8 mouse cellular contexts compared by ENCODE assay signal in the genomic region with DNA sequence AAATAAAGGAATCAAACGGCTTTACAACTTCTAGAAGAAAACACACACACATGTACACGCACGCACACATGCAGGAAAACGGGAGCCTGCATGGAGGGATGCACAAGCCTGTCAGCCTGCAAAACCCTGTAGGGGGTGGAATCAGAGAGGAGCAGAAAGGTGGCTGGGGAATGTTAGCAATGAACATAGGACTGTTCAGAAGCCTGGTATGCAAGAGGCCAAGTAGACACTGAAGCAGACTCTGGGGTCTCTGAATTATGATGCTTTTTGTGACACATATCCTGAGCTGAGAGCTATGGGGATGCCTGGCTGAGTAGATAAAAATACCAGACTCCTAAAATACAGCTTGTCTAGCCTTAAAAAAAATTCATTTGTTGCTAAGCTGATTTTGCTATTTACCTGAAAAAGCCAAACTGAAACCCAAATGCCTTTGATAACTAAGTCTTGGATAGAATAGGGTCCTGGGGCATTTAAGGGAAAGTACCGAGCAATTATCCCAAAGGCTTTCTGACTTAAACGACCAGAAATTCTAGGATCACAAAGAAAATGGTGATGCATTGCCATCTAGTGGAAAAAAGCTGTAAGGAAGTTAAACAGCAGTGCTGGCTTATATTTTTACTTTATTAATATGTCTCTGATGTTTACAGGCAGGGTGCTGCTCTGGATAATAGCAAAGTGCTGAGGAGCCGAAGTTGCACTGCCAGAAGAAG. TPM values are rescaled to one million over a fixed set of nuclear protein-coding genes. Genes with fewer than 3 reads are reported as not detected.
DNase-seq lines count a peak whose midpoint lies in the region; TF ChIP-seq lines count a peak whose summit lies in the region.
"Had no signal": no experiment of that assay in that cellular context is flagged by ENCODE, and none has a peak within 500 bp of the region (broad histone marks: within the 10 kb centered on the region; RNA-seq: fewer than 3 reads in every experiment).

No protein-coding gene starts in this region.

- H3K4me3 ChIP-seq in lung, adult 2 months (replicated peaks; ENCODE audit: extremely low read depth, low read depth, low read length): no peak overlapping the region
- H3K4me3 ChIP-seq: erythroblast, embryonic 14.5 days had no signal

- peaks cover 3% of the 10 kb centered on the region; the same call in 1 of the 2 replicates for H3K4me1 ChIP-seq in lung, adult 2 months (ENCODE audit: control insufficient read depth, insufficient read depth, low read length)

- TF ChIP-seq CTCF in lung, adult 2 months (IDR thresholded peaks at IDR 0.05; ENCODE audit: insufficient read depth, low read length): 0 out of 2 replicates have a peak, but pooled peaks have one; percentile 3

- intact Hi-C loops in left cerebral cortex, postnatal 14 days (cut with DNase I): loop anchor here (5.0 kb wide), 1 partner anchor 275 kb away; no protein-coding TSS in a partner anchor

- no peak for TF ChIP-seq POLR2A in lung, adult 2 months (IDR thresholded peaks at IDR 0.05; ENCODE audit: borderline replicate concordance, extremely low read depth, low read depth, low read length)

- DNase-seq in lung, adult 2 months: no peak
- DNase-seq in lung, postnatal 4 days: no peak
- DNase-seq in brain, embryonic 18.5 days (ENCODE audit: low read depth, low spot score): peak; percentile 52
- peak; percentile 42 for DNase-seq in embryo, embryonic 9.5 days (ENCODE audit: extremely low spot score)
- peak; percentile 59 to 74 for DNase-seq in left cerebral cortex, postnatal 14 days (ENCODE audit: low spot score in 2 of 2)
- DNase-seq in retina, postnatal 1 day: peak; percentile 66
- DNase-seq in T-cell, adult 2 months (ENCODE audit: low spot score): no peak

- WGBS in lung, adult 2 months: 33% methylated on average over 7 of the region's 7 CpGs

RNA-seq across cellular contexts. Expression of a gene that starts 12.4 kb away (rescaled TPM):
- polyA plus RNA-seq in lung, adult 2 months (2012; rRNA removed): 0.11 and 0.13 TPM in 2 replicates
- total RNA-seq in left cerebral cortex, postnatal 14 days (2021): under 1 TPM in 1 of 2 experiments, not detected in 1; 0.35 TPM
- polyA plus RNA-seq: erythroblast, embryonic 14.5 days had no signal

RNA-seq across cellular contexts. Expression of a gene that starts 31.6 kb away (rescaled TPM):
- 22.8 and 33.5 TPM in 2 replicates for polyA plus RNA-seq in lung, adult 2 months (2012; rRNA removed)
- total RNA-seq in left cerebral cortex, postnatal 14 days (2021): 1 to 10 TPM; 4.2 to 4.3 TPM
- polyA plus RNA-seq: erythroblast, embryonic 14.5 days had no signal

Comparison
In these comparisons a context has a peak if more than half of its experiments do, and no peak if none do; other contexts are left out.
1. DNase-seq: peak in brain, embryonic 18.5 days (single experiment), embryo, embryonic 9.5 days (single experiment), left cerebral cortex, postnatal 14 days (2 of 2) and retina, postnatal 1 day (single experiment); none in lung, adult 2 months (single experiment), lung, postnatal 4 days (0 of 2) and T-cell, adult 2 months (single experiment).